Mouse (Mus musculus): ENCODE measurements at regions not wholly inside any gene's neighbourhood (a gene's known extent, or its start where the extent isn't known, plus 50 kb on each side); places are given as distances from the start of the nearest gene placed in this dataset.

GRCm38 (mm10) chr12:42017506-42017905, 531.3 kb upstream of the Lrrn3 start:
- TF ChIP-seq CTCF (IDR thresholded peaks at IDR 0.05) (no peak), EP300 (IDR thresholded peaks at IDR 0.05) (no peak)
